Mouse (Mus musculus): Measurements from ENCODE around the gene Chpf. TPM values are rescaled to one million over a fixed set of nuclear protein-coding genes. Genes with fewer than 3 reads are reported as not detected.

Gene Chpf
- polyA plus RNA-seq, 1 experiment from 2014 or later: 25.8 TPM

GRCm38 (mm10) chr1:75467215-75467927 lies 11.7 kb downstream of the Chpf start:
- Histone ChIP-seq H3K9me3 (no peaks in the 10 kb centered on the region), H3K4me3 (replicated peaks) (no peak overlapping the region), H3K9ac (no peak overlapping the region), H3K27me3 (peaks cover 50% of the 10 kb centered on the region), H3K4me2 (no peak overlapping the region), H3K36me3 (replicated peaks) (peaks cover 2% of the 10 kb centered on the region; the same call in 1 of the 2 replicates), H3K4me1 (peaks cover 27% of the 10 kb centered on the region; the same call in 1 of the 2 replicates), H3K27ac (no peak overlapping the region)
- 7% methylated on average over 14 of the region's 14 CpGs for WGBS
- peak; percentile 78 for ATAC-seq (ENCODE audit: low FRiP score)

DNA sequence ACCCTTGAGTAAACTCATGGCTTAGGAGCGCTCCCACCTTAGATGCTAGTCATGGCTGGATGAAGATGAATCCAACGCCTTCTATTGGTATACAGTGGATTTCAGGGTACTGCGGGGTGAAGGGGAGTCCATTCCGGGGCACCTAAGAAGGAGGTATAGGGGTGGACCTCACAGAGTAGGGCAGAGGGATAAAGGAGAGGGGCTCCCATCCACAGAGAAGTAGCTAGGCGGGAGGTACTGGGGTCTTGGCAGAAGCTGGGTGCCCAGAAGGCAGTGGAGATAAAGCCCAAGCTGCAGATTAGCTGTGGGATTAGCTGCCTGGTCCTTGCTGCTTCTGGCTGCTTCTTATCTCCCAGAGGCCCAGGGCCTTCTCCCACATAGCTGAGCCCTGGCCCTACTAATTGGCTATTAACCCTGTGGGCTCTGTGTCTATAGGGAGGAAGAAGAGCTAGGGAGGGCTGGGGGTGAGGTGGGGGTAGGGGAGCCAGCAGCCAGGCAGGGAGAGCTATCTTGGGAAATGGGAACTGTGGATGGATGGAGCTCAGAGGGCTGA lies 15.4 kb downstream of the Chpf start:
- Histone ChIP-seq H3K4me3 (replicated peaks) (no peak overlapping the region), H3K27me3 (peaks cover 57% of the 10 kb centered on the region), H3K27ac (no peak overlapping the region), H3K4me1 (peaks cover 33% of the 10 kb centered on the region), H3K36me3 (replicated peaks) (no peaks in the 10 kb centered on the region), H3K9me3 (no peaks in the 10 kb centered on the region), H3K9ac (no peak overlapping the region), H3K4me2 (no peak overlapping the region)
- no peak for ATAC-seq (ENCODE audit: low FRiP score)
- 59% methylated on average over 5 of the region's 5 CpGs for WGBS

DNA sequence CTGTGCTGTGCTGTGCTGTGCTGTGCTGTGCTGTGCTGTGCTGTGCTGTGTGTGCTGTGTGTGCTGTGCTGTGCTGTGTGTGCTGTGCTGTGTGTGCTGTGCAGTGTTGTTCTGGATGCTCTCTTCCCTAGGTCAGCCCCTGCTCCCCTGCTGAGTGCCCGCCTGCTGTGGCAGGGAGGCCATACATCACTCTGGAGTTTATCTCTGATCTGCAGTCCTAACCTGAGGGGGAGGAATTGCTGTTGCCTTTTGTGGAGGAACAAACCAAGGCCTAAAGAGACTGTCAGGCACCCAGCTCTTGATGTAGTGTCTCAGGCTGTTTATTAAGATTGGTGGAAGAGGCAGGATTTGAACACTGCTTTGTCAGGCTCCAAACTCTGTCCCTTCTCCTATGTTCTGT lies 16.5 kb downstream of the Chpf start:
- H3K4me3 ChIP-seq (replicated peaks): no peak overlapping the region
- H3K27me3 ChIP-seq: peaks cover 58% of the 10 kb centered on the region
- ATAC-seq (ENCODE audit: low FRiP score): no peak
- H3K4me2 ChIP-seq: no peak overlapping the region
- H3K9ac ChIP-seq: no peak overlapping the region
- WGBS: 42% methylated on average over 1 of the region's 1 CpGs
- no peak overlapping the region for H3K27ac ChIP-seq
- H3K4me1 ChIP-seq: peaks cover 41% of the 10 kb centered on the region
- no peaks in the 10 kb centered on the region for H3K36me3 ChIP-seq (replicated peaks)
- H3K9me3 ChIP-seq: no peaks in the 10 kb centered on the region

GRCm38 (mm10) chr1:75460297-75460696 lies 18.8 kb downstream of the Chpf start:
- Histone ChIP-seq H3K9ac (no peak overlapping the region), H3K36me3 (replicated peaks) (no peaks in the 10 kb centered on the region), H3K9me3 (no peaks in the 10 kb centered on the region), H3K4me2 (no peak overlapping the region), H3K4me3 (replicated peaks) (no peak overlapping the region), H3K4me1 (peaks cover 59% of the 10 kb centered on the region), H3K27me3 (peaks cover 67% of the 10 kb centered on the region), H3K27ac (no peak overlapping the region)
- ATAC-seq (ENCODE audit: low FRiP score): no peak
- WGBS: 77% methylated on average over 7 of the region's 7 CpGs

DNA sequence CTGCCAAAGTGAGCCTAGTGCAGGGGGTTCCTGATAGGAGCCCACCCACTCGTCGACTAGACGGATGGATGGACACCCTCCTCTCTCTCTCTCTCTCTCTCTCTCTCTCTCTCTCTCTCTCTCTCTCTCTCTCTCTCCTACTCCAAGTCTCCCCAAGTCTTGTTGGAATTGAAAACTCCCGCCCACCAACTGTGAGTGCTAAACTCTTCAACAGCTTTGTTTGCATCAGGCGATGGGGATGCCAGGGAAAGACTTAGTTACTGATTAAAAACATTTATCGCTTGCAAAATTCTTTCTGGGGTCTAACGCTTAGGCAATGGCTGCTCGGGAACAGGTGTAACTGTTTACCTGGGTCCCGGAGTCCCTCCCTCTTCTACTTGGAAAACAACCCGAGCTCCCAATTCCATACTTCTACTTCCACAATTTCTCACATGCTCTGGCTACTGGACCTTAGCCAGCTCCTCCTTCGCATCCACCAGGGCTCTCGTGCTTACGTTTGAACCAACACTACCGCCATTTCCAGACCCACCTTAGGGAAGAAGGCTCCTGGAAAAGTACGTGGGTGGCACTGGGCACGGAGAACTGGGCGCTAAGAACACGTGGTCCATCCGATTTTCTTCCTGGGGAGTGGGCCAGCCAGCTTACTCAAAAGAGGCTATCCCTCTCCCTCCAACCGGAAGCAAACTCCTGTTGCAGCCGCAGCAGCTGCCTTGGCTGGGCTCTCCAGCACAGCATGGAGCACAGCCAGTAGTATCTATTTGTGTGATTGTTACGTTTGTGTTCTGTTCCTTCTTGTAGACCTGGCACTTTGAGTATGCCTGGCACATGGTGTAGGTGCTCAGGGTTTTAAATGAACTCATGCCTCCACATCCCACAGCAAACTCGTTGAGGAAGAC lies 20.1 kb downstream of the Chpf start:
- Histone ChIP-seq H3K9me3 (no peaks in the 10 kb centered on the region), H3K4me1 (peaks cover 59% of the 10 kb centered on the region), H3K27me3 (peaks cover 66% of the 10 kb centered on the region), H3K27ac (peak overlapping the region; percentile 69), H3K4me3 (replicated peaks) (peak overlapping the region; percentile 33), H3K9ac (peak overlapping the region; percentile 38; the same call in 1 of the 2 replicates), H3K36me3 (replicated peaks) (no peaks in the 10 kb centered on the region), H3K4me2 (peak overlapping the region; percentile 58)
- ATAC-seq (ENCODE audit: low FRiP score): no peak
- WGBS: 19% methylated on average over 23 of the region's 23 CpGs

DNA sequence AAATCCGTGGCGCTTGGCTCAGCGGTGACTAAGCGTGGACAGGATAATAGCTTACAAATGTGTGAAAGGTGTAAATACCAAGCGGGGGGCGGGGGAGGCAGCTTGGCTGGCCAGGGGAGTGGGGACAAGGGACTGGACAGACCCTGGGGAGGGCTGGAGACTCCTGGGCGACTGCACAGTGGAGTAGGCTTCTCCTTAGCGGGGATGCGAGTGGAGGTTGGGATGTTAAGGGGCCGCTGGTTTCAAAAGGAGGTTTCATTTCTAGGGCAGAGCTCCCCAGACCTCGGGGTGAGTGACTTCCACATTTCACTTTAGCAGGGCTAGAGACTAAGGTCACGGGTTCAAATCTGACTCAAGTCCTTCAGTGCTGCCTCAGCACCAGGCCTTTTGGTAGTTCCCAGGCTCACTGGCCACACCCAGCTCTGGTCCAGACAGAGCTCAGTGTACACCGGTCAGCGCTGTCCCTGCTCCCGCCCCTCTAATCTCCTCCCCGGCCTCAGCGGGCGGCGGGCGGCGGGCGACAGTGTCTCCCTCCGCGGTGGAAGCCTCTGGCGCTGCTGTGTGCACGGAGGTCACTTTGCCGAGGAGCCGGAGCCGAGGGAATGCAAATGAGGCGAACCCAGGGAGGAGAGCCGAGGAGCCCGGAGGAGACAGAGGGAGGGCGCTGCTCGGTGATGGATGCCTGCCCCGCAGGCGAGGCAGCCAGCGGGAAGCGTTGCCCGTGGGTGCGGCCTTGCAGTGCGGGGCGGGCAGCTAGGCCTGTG lies 20.9 kb downstream of the Chpf start:
- peaks cover 60% of the 10 kb centered on the region for H3K4me1 ChIP-seq

GRCm38 (mm10) chr1:75457710-75458024 lies 21.4 kb downstream of the Chpf start:
- Histone ChIP-seq H3K9ac (no peak overlapping the region), H3K27me3 (peaks cover 72% of the 10 kb centered on the region), H3K4me1 (peaks cover 64% of the 10 kb centered on the region), H3K4me3 (replicated peaks) (0 out of 2 replicates have a peak overlapping the region, but pooled peaks have one; percentile 1), H3K9me3 (no peaks in the 10 kb centered on the region), H3K4me2 (peak overlapping the region; percentile 58), H3K27ac (peak overlapping the region; percentile 21), H3K36me3 (replicated peaks) (no peaks in the 10 kb centered on the region)
- peak; percentile 10; the same call in 1 of the 2 replicates for ATAC-seq (ENCODE audit: low FRiP score)
- 3% methylated on average over 8 of the region's 10 CpGs for WGBS

More for the DNA sequence above, 20.9 kb downstream of the Chpf start:
- peaks cover 67% of the 10 kb centered on the region for H3K27me3 ChIP-seq
- peak; percentile 68 for ATAC-seq (ENCODE audit: low FRiP score)
- peak overlapping the region; percentile 69 for H3K27ac ChIP-seq
- H3K36me3 ChIP-seq (replicated peaks): no peaks in the 10 kb centered on the region
- 1% methylated on average over 42 of the region's 42 CpGs for WGBS
- peak overlapping the region; percentile 33 for H3K4me3 ChIP-seq (replicated peaks)
- no peaks in the 10 kb centered on the region for H3K9me3 ChIP-seq
- H3K9ac ChIP-seq: peak overlapping the region; percentile 38; the same call in 1 of the 2 replicates
- peak overlapping the region; percentile 58 for H3K4me2 ChIP-seq

DNA sequence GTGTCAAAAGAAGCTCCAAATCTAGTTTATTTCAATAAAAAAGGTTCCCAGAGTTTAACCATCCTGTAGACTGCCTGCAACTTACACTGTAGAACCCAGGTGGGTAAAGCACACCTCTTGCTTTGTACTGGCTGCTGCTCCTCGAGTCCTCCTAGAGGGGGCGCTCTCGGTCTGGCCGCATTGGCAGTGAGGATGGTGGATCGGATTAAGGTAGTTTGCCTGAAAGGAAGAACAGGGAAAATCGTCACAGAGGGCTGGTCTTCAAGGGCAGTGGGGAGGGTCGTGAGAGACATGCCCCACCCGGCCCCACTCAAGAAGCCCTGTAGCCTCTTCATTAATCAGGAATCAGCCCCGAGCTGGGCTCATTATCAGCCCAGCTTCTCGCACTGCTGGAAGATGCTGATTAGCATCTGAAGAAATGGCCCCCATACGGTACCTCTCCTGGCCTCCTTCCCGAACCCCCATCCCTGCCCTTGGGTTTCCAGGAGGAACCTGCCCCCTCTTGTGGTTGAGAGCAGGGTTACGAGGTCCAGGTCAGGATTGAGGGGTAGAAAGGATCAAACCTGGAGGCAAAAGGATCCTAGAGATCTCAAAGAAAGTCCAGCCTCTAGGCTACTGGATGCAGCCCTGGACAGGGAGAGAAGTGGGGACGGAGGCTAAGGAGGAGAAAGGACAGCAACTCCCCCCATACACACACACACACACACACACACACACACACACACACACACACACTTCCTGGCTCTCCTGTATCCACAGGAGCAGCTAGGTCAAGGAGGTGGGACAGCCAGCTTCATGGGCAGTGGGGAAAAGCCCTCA lies 22.2 kb downstream of the Chpf start:
- ATAC-seq (ENCODE audit: low FRiP score): 0 out of 2 replicates have a peak, but pooled peaks have one; percentile 1
- peaks cover 65% of the 10 kb centered on the region for H3K4me1 ChIP-seq

GRCm38 (mm10) chr1:75455948-75456347 lies 23.2 kb downstream of the Chpf start:
- Histone ChIP-seq H3K4me3 (replicated peaks) (no peak overlapping the region), H3K27ac (peak overlapping the region; percentile 36), H3K27me3 (peaks cover 85% of the 10 kb centered on the region), H3K4me2 (no peak overlapping the region), H3K9ac (no peak overlapping the region), H3K4me1 (peaks cover 72% of the 10 kb centered on the region), H3K36me3 (replicated peaks) (no peaks in the 10 kb centered on the region), H3K9me3 (no peaks in the 10 kb centered on the region)
- ATAC-seq (ENCODE audit: low FRiP score): peak; percentile 57
- WGBS: 11% methylated on average over 5 of the region's 5 CpGs

More for the DNA sequence above, 22.2 kb downstream of the Chpf start:
- no peaks in the 10 kb centered on the region for H3K9me3 ChIP-seq
- peak overlapping the region; percentile 21 for H3K27ac ChIP-seq
- no peak overlapping the region for H3K9ac ChIP-seq
- H3K4me2 ChIP-seq: peak overlapping the region; percentile 58; the same call in 1 of the 2 replicates
- no peaks in the 10 kb centered on the region for H3K36me3 ChIP-seq (replicated peaks)
- no peak overlapping the region for H3K4me3 ChIP-seq (replicated peaks)
- 7% methylated on average over 14 of the region's 14 CpGs for WGBS
- peaks cover 80% of the 10 kb centered on the region for H3K27me3 ChIP-seq

- H3K27ac ChIP-seq: peak overlapping the region; percentile 36
- WGBS: 68% methylated on average over 3 of the region's 3 CpGs
- no peaks in the 10 kb centered on the region for H3K9me3 ChIP-seq
- H3K36me3 ChIP-seq (replicated peaks): no peaks in the 10 kb centered on the region
- H3K9ac ChIP-seq: no peak overlapping the region
- H3K27me3 ChIP-seq: peaks cover 90% of the 10 kb centered on the region
- H3K4me2 ChIP-seq: no peak overlapping the region
- H3K4me1 ChIP-seq: peaks cover 77% of the 10 kb centered on the region
- H3K4me3 ChIP-seq (replicated peaks): no peak overlapping the region
- ATAC-seq (ENCODE audit: low FRiP score): no peak
These were observed 23.7 kb downstream of the Chpf start for GRCm38 (mm10) chr1:75455433-75455832.

DNA sequence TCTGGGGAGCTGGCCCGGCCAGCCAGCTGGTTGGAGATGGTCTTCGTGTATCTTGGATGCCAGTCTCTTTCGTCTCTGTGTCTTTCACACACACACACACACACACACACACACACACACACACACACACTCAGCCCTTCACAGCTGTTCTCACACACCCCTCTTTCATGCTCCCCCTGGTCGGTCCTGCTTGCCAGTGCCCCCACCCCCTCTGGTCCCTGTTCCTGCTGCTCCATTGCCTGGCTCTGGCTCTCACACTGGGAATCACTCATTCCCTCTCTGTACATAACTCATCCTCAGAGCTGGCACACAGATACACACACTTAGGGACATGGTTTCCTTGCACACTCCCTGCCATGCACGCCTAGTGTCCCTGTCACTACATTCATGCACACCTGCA lies 27.2 kb downstream of the Chpf start:
- H3K9me3 ChIP-seq: no peaks in the 10 kb centered on the region
- no peak overlapping the region for H3K9ac ChIP-seq
- H3K4me2 ChIP-seq: peak overlapping the region; percentile 13; the same call in 1 of the 2 replicates
- H3K4me1 ChIP-seq: peaks cover 87% of the 10 kb centered on the region
- H3K36me3 ChIP-seq (replicated peaks): no peaks in the 10 kb centered on the region
- WGBS: 70% methylated on average over 5 of the region's 5 CpGs
- ATAC-seq (ENCODE audit: low FRiP score): no peak
- H3K27me3 ChIP-seq: peaks cover 95% of the 10 kb centered on the region
- no peak overlapping the region for H3K27ac ChIP-seq
- H3K4me3 ChIP-seq (replicated peaks): no peak overlapping the region

All from forebrain, embryonic 12.5 days (tissue).